Mouse (Mus musculus): ENCODE measurements around the gene Gm47841.

DNA sequence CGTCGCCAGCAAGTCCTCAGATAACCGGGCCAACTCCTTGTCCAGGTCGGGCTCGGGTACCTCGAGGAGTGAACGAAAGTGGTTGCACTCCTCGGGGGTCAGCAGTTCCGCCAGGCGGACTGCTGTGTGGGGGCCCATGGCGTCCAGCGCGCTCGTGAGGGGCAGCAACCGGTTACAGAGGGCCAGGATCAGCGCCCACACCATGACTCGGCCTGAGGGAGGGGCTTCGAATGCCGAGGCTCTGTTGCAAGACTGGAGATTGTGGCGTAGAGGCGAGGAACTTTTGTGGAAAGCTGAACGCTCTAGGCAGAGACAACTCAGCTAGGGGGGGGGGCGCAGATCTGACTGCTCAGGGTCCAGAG is at the start of gene Gm47841:
- TF ChIP-seq CTCF (IDR thresholded peaks at IDR 0.05; ENCODE audit: low read depth) (no peak), EP300 (optimal IDR thresholded peaks at IDR 0.05) (no peak)

All from stomach, postnatal 0 days (tissue).